Mouse (Mus musculus): ENCODE data around the gene Tmem201.

DNA sequence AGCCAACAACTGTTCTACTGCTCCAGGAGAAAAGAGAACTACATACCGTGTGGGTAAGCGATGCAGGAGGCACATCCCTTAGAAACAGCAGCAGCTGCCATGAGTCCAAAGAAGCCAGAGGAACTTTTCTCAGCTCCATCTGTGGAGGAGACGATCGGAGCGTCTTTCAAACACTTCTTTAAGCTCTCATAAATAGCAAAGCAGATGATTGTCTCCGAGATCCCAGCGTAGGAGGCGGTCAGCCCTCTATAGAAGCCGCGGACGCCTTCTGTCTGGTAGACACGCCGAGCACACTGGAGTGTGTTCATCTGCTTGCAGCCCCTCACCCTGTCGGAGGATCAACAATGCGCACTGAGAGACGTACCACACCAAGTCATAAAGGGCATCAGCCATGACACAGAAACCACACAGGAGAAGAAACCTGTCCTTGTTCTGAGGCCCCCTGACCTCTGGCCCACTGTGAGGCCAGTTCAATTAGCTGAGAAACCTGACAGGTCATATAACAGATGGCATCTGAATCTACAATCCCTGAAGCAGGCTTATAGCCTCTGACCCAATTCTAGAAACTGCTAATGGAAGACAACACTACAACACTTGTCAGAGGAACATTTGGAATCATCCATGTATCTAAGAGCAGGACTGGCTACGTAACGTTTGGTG, 11.3 kb upstream of the Tmem201 start:
- TF ChIP-seq CTCF (conservative IDR thresholded peaks at IDR 0.05 in 1 of 2, IDR thresholded peaks at IDR 0.05 in 1 of 2; ENCODE audit: low read depth in 2 of 2, low read length in 2 of 2) = no peak
- TF ChIP-seq ZNF384 (IDR thresholded peaks at IDR 0.05; ENCODE audit: low read depth, low read length) = no peak
- TF ChIP-seq EP300 (IDR thresholded peaks at IDR 0.05; ENCODE audit: low read length) = no peak
- TF ChIP-seq JUN (IDR thresholded peaks at IDR 0.05; ENCODE audit: insufficient read depth, low read depth, low read length) = no peak
- TF ChIP-seq BHLHE40 (IDR thresholded peaks at IDR 0.05; ENCODE audit: low read depth, low read length) = no peak
- TF ChIP-seq POLR2A (IDR thresholded peaks at IDR 0.05; ENCODE audit: low read depth, low read length) = no peak
- TF ChIP-seq JUND (conservative IDR thresholded peaks at IDR 0.05; ENCODE audit: low read depth, low read length) = no peak
- no peak for TF ChIP-seq SMC3 (IDR thresholded peaks at IDR 0.05; ENCODE audit: low read depth, low read length)
